Mouse (Mus musculus) hindbrain, embryonic 13.5 days (tissue): Measurements from ENCODE around the gene Srsf2. TPM values are rescaled to one million over a fixed set of nuclear protein-coding genes. Genes with fewer than 3 reads are reported as not detected.
A peak's percentile ranks its signal among the peaks of the same experiment; 100 is the strongest.

Experiments
- ATAC-seq: fragments of 200-750 bp; cut with Nextera tagmentation; 2 replicates; pipeline ENCODE4 v1.8.0; 2017; ENCODE audit warnings: moderate TSS enrichment; ENCODE audit not compliant: low FRiP score
- H3K27ac ChIP-seq: fragments of 300-500 bp; sonication (generic); 2 replicates; pipeline ENCODE4 v1.5.1; 2015; ENCODE audit warnings: inconsistent platforms, mild to moderate bottlenecking, moderate library complexity
- H3K27me3 ChIP-seq: fragments of 300-500 bp; sonication (generic); 2 replicates; pipeline ENCODE4 v1.6.1; 2015; ENCODE audit warnings: mild to moderate bottlenecking, inconsistent platforms
- H3K36me3 ChIP-seq: fragments of 300-500 bp; sonication (generic); 2 replicates; pipeline ENCODE4 v1.6.1; 2015; ENCODE audit warnings: mild to moderate bottlenecking, inconsistent platforms
- H3K4me1 ChIP-seq: fragments of 300-500 bp; sonication (generic); replicated peaks from 2 replicates; pipeline ENCODE4 v1.6.1; 2015; ENCODE audit warnings: inconsistent platforms
- H3K4me2 ChIP-seq: fragments of 300-500 bp; sonication (generic); 2 replicates; pipeline ENCODE4 v1.6.1; 2015; ENCODE audit warnings: inconsistent platforms, mild to moderate bottlenecking, moderate library complexity
- H3K4me3 ChIP-seq: fragments of 300-500 bp; sonication (generic); 2 replicates; pipeline ENCODE4 v1.5.1; 2015; ENCODE audit warnings: mild to moderate bottlenecking, inconsistent platforms
- H3K9ac ChIP-seq: fragments of 300-500 bp; sonication (generic); 2 replicates; pipeline ENCODE4 v1.6.1; 2015; ENCODE audit warnings: mild to moderate bottlenecking, inconsistent platforms
- H3K9me3 ChIP-seq: fragments of 300-500 bp; sonication (generic); 2 replicates; pipeline ENCODE4 v1.6.1; 2016; ENCODE audit warnings: inconsistent platforms
- WGBS: fragments of 180-500 bp; shearing (Covaris S2); methylation state at CpG from one replicate; pipeline ENCODE4 v1.1.7; 2015; 5-methylcytosine and 5-hydroxymethylcytosine counted together
- polyA plus RNA-seq: library from polyadenylated mRNA; unstranded; fragments of >200 nt; fragmentation: Nextera tagmentation; extraction: Ambion mirVana; gene quantifications from 2 replicates; pipeline ENCODE4 v1.2.1, GENCODE M21; 2015

The Srsf2 gene
- polyA plus RNA-seq, 1 experiment from 2014 or later = 588 TPM

- Histone ChIP-seq H3K4me2 (no peak overlapping the region), H3K9ac (no peak overlapping the region), H3K9me3 (no peaks in the 10 kb centered on the region), H3K27me3 (no peaks in the 10 kb centered on the region), H3K27ac (0 out of 2 replicates have a peak overlapping the region, but pooled peaks have one; percentile 30), H3K36me3 (no peaks in the 10 kb centered on the region), H3K4me1 (peaks cover 68% of the 10 kb centered on the region), H3K4me3 (no peak overlapping the region)
- 72% methylated on average over 10 of the region's 10 CpGs for WGBS
- ATAC-seq = no peak
These were observed 30.7 kb downstream of the Srsf2 start for GRCm38 (mm10) chr11:116822215-116822614.

- H3K27me3 ChIP-seq = no peaks in the 10 kb centered on the region
- no peak overlapping the region for H3K4me3 ChIP-seq
- H3K9me3 ChIP-seq = no peaks in the 10 kb centered on the region
- peaks cover 68% of the 10 kb centered on the region for H3K4me1 ChIP-seq
- no peak overlapping the region for H3K4me2 ChIP-seq
- H3K36me3 ChIP-seq = no peaks in the 10 kb centered on the region
- peak overlapping the region; percentile 35; the same call in 1 of the 2 replicates for H3K9ac ChIP-seq
- WGBS = 48% methylated on average over 13 of the region's 13 CpGs
- H3K27ac ChIP-seq = peak overlapping the region; percentile 30
- ATAC-seq = no peak
These were observed 31.6 kb downstream of the Srsf2 start for GRCm38 (mm10) chr11:116821057-116821940.

GRCm38 (mm10) chr11:116819932-116820593, 32.8 kb downstream of the Srsf2 start:
- Histone ChIP-seq H3K9ac (no peak overlapping the region), H3K4me2 (no peak overlapping the region), H3K27ac (peak overlapping the region; percentile 55), H3K4me3 (no peak overlapping the region), H3K4me1 (peaks cover 67% of the 10 kb centered on the region), H3K36me3 (no peaks in the 10 kb centered on the region), H3K27me3 (no peaks in the 10 kb centered on the region), H3K9me3 (no peaks in the 10 kb centered on the region)
- 93% methylated on average over 5 of the region's 5 CpGs for WGBS
- ATAC-seq = no peak

GRCm38 (mm10) chr11:116818722-116819121, 34.2 kb downstream of the Srsf2 start:
- WGBS = 65% methylated on average over 8 of the region's 8 CpGs
- peaks cover 78% of the 10 kb centered on the region for H3K4me1 ChIP-seq
- H3K27me3 ChIP-seq = no peaks in the 10 kb centered on the region
- H3K4me2 ChIP-seq = no peak overlapping the region
- no peaks in the 10 kb centered on the region for H3K36me3 ChIP-seq
- no peaks in the 10 kb centered on the region for H3K9me3 ChIP-seq
- H3K27ac ChIP-seq = peak overlapping the region; percentile 13; the same call in 1 of the 2 replicates
- ATAC-seq = no peak
- no peak overlapping the region for H3K4me3 ChIP-seq
- no peak overlapping the region for H3K9ac ChIP-seq

GRCm38 (mm10) chr11:116817567-116817966, 35.3 kb downstream of the Srsf2 start:
- Histone ChIP-seq H3K4me1 (peaks cover 86% of the 10 kb centered on the region), H3K9me3 (no peaks in the 10 kb centered on the region), H3K27me3 (no peaks in the 10 kb centered on the region), H3K4me3 (no peak overlapping the region), H3K36me3 (no peaks in the 10 kb centered on the region), H3K27ac (no peak overlapping the region), H3K9ac (no peak overlapping the region), H3K4me2 (no peak overlapping the region)
- no peak for ATAC-seq
- WGBS = 96% methylated on average over 5 of the region's 5 CpGs

- WGBS = 88% methylated on average over 5 of the region's 5 CpGs
These were observed 36.1 kb downstream of the Srsf2 start for GRCm38 (mm10) chr11:116816769-116817168.

GRCm38 (mm10) chr11:116814884-116815415, 37.9 kb downstream of the Srsf2 start:
- peak overlapping the region; percentile 32; the same call in 1 of the 2 replicates for H3K4me2 ChIP-seq
- WGBS = 18% methylated on average over 7 of the region's 7 CpGs

More at GRCm38 (mm10) chr11:116816769-116817168, 36.1 kb downstream of the Srsf2 start:
- Histone ChIP-seq H3K9me3 (no peaks in the 10 kb centered on the region), H3K4me3 (no peak overlapping the region), H3K36me3 (no peaks in the 10 kb centered on the region), H3K27ac (no peak overlapping the region; the same call in 1 of the 2 replicates), H3K9ac (no peak overlapping the region), H3K27me3 (no peaks in the 10 kb centered on the region), H3K4me2 (no peak overlapping the region), H3K4me1 (peaks cover 85% of the 10 kb centered on the region)
- ATAC-seq = no peak

GRCm38 (mm10) chr11:116814076-116814883, 38.6 kb downstream of the Srsf2 start:
- Histone ChIP-seq H3K4me3 (no peak overlapping the region), H3K9ac (peak overlapping the region; percentile 61), H3K9me3 (no peaks in the 10 kb centered on the region), H3K4me1 (peaks cover 84% of the 10 kb centered on the region), H3K27ac (peak overlapping the region; percentile 100), H3K4me2 (peak overlapping the region; percentile 32), H3K36me3 (no peaks in the 10 kb centered on the region), H3K27me3 (no peaks in the 10 kb centered on the region)
- 3% methylated on average over 20 of the region's 20 CpGs for WGBS
- no peak for ATAC-seq

More at GRCm38 (mm10) chr11:116814884-116815415, 37.9 kb downstream of the Srsf2 start:
- Histone ChIP-seq H3K4me3 (no peak overlapping the region), H3K9me3 (no peaks in the 10 kb centered on the region), H3K27ac (peak overlapping the region; percentile 100), H3K36me3 (no peaks in the 10 kb centered on the region), H3K4me1 (peaks cover 85% of the 10 kb centered on the region), H3K27me3 (no peaks in the 10 kb centered on the region), H3K9ac (peak overlapping the region; percentile 61)
- ATAC-seq = no peak

GRCm38 (mm10) chr11:116813610-116814009, 39.3 kb downstream of the Srsf2 start:
- Histone ChIP-seq H3K4me1 (peaks cover 83% of the 10 kb centered on the region), H3K36me3 (no peaks in the 10 kb centered on the region), H3K9me3 (no peaks in the 10 kb centered on the region), H3K27me3 (no peaks in the 10 kb centered on the region), H3K27ac (peak overlapping the region; percentile 100), H3K4me3 (no peak overlapping the region), H3K9ac (peak overlapping the region; percentile 61), H3K4me2 (peak overlapping the region; percentile 32)
- 57% methylated on average over 13 of the region's 13 CpGs for WGBS
- ATAC-seq = no peak

GRCm38 (mm10) chr11:116812793-116813529, 39.9 kb downstream of the Srsf2 start:
- Histone ChIP-seq H3K9ac (peak overlapping the region; percentile 61), H3K4me3 (no peak overlapping the region)

More at GRCm38 (mm10) chr11:116812793-116813529, 39.9 kb downstream of the Srsf2 start:
- peaks cover 85% of the 10 kb centered on the region for H3K4me1 ChIP-seq
- 31% methylated on average over 21 of the region's 21 CpGs for WGBS
- H3K27ac ChIP-seq = peak overlapping the region; percentile 100
- 0 out of 2 replicates have a peak, but pooled peaks have one; percentile 5 for ATAC-seq
- no peaks in the 10 kb centered on the region for H3K36me3 ChIP-seq
- peak overlapping the region; percentile 32; the same call in 1 of the 2 replicates for H3K4me2 ChIP-seq
- H3K27me3 ChIP-seq = no peaks in the 10 kb centered on the region
- no peaks in the 10 kb centered on the region for H3K9me3 ChIP-seq
